In genomic region chr11:70297836-70298454, GRCm38 (mm10) we compare ENCODE assay signal across 13 mouse cellular contexts. TPM values are rescaled to one million over a fixed set of nuclear protein-coding genes. Genes with fewer than 3 reads are reported as not detected.
DNase-seq lines count a peak whose midpoint lies in the region; ATAC-seq lines count a peak whose summit lies in the region.
"Had no signal": no experiment of that assay in that cellular context is flagged by ENCODE, and none has a peak within 500 bp of the region (broad histone marks: within the 10 kb centered on the region; RNA-seq: fewer than 3 reads in every experiment).

No protein-coding gene starts in this region.

- no peak overlapping the region for H3K4me2 ChIP-seq in heart, embryonic 14.5 days (ENCODE audit: low read length)
- no peak overlapping the region for H3K4me2 ChIP-seq in hindbrain, embryonic 13.5 days

- H3K4me1 ChIP-seq in heart, embryonic 14.5 days (ENCODE audit: control insufficient read depth in 2 of 2, insufficient read depth in 2 of 2, low read length in 2 of 2): peaks cover 2 to 3% of the 10 kb centered on the region in 2 experiments; a peak in 1 of 4 replicates
- no peaks in the 10 kb centered on the region for H3K4me1 ChIP-seq in hindbrain, embryonic 13.5 days (replicated peaks)
- H3K4me1 ChIP-seq: hindbrain, embryonic 10.5 days had no signal

- no peaks in the 10 kb centered on the region for H3K36me3 ChIP-seq in heart, embryonic 14.5 days (ENCODE audit: control insufficient read depth, insufficient read depth, low read length)
- H3K36me3 ChIP-seq in hindbrain, embryonic 13.5 days: no peaks in the 10 kb centered on the region
- H3K36me3 ChIP-seq: hindbrain, embryonic 10.5 days had no signal

- no peak for ATAC-seq in heart, embryonic 14.5 days (ENCODE audit: insufficient number of reproducible peaks, insufficient read depth, low FRiP score, low read depth)
- ATAC-seq in CD4-positive, CD25-positive, alpha-beta regulatory T cell, adult 4 months: peak; percentile 61
- no peak for ATAC-seq in hindbrain, embryonic 13.5 days (ENCODE audit: low FRiP score)

- intact Hi-C loops in left cerebral cortex, postnatal 10 days (cut with DNase I): no loop called here

- DNase-seq in heart, adult 8-10 months (ENCODE audit: low spot score): no peak
- peak; percentile 15 to 16 for DNase-seq in kidney, postnatal 36 days
- DNase-seq in naive thymus-derived CD4-positive, alpha-beta T cell, adult 2 months (ENCODE audit: low read depth): peak; percentile 72
- no peak for DNase-seq in layer of hippocampus, adult 9-11 months
- no peak for DNase-seq in left cerebral cortex, postnatal 10 days (ENCODE audit: extremely low spot score in 1 of 2, low spot score in 2 of 2)
- DNase-seq: cerebellum, postnatal 10 days had no signal

- H3K27me3 ChIP-seq in heart, embryonic 14.5 days (ENCODE audit: control insufficient read depth, insufficient read depth, low read length): no peaks in the 10 kb centered on the region
- H3K27me3 ChIP-seq in hindbrain, embryonic 13.5 days: no peaks in the 10 kb centered on the region

- 42% methylated on average over 12 of the region's 12 CpGs for WGBS in heart, embryonic 14.5 days
- 74% methylated on average over 12 of the region's 12 CpGs for WGBS in hindbrain, embryonic 13.5 days

- H3K9ac ChIP-seq in heart, embryonic 14.5 days (ENCODE audit: low read length): no peak overlapping the region
- H3K9ac ChIP-seq in hindbrain, embryonic 13.5 days: no peak overlapping the region

- H3K9me3 ChIP-seq in heart, embryonic 14.5 days (ENCODE audit: control insufficient read depth, low read length): peaks cover 4% of the 10 kb centered on the region; the same call in 1 of the 2 replicates
- H3K9me3 ChIP-seq in hindbrain, embryonic 13.5 days: no peaks in the 10 kb centered on the region; the same call in 1 of the 2 replicates

- peak overlapping the region; percentile 48 to 59 for H3K27ac ChIP-seq in heart, embryonic 14.5 days (replicated peaks in 1 of 2; ENCODE audit: control insufficient read depth in 1 of 2, insufficient read depth in 1 of 2, low read depth in 2 of 2, low read length in 2 of 2)
- no peak overlapping the region for H3K27ac ChIP-seq in hindbrain, embryonic 13.5 days
- H3K27ac ChIP-seq: hindbrain, embryonic 10.5 days had no signal

- H3K4me3 ChIP-seq in heart, embryonic 14.5 days (ENCODE audit: control insufficient read depth in 1 of 2, insufficient read depth in 1 of 2, low read depth in 1 of 2, low read length in 2 of 2): no peak overlapping the region
- no peak overlapping the region for H3K4me3 ChIP-seq in hindbrain, embryonic 13.5 days
- H3K4me3 ChIP-seq: hindbrain, embryonic 10.5 days had no signal

RNA-seq across cellular contexts. Expression of gene Alox12e, which starts 24.5 kb away (rescaled TPM):
- polyA plus RNA-seq in heart, embryonic 14.5 days (2014; fragmentation: Nextera tagmentation; extraction: Ambion mirVana): not detected in 2 replicates
- not detected for total RNA-seq in heart, adult 8-10 months (2022)
- not detected for polyA plus RNA-seq in CD4-positive, CD25-positive, alpha-beta regulatory T cell, adult 4 months (2017; shearing (Covaris generic))
- not detected in 2 replicates for polyA plus RNA-seq in hindbrain, embryonic 13.5 days (2015; fragmentation: Nextera tagmentation; extraction: Ambion mirVana)
- total RNA-seq in left cerebral cortex, postnatal 10 days (2021): under 1 TPM; 0.20 to 0.45 TPM
- total RNA-seq: adrenal gland, adult 18-20 months had no signal
- polyA plus RNA-seq: hindbrain, embryonic 10.5 days; limb, embryonic 11.5 days had no signal

RNA-seq across cellular contexts. Expression of gene Alox12, which starts 42.8 kb away (rescaled TPM):
- polyA plus RNA-seq in heart, embryonic 14.5 days (2014; fragmentation: Nextera tagmentation; extraction: Ambion mirVana): 3.0 TPM in 2 replicates
- total RNA-seq in heart, adult 8-10 months (2022): 1 to 10 TPM; 2.6 to 4.0 (median 3.1) TPM
- polyA plus RNA-seq in CD4-positive, CD25-positive, alpha-beta regulatory T cell, adult 4 months (2017; shearing (Covaris generic)): under 1 TPM in 1 of 2 experiments, not detected in 1; 0.31 TPM
- polyA plus RNA-seq in hindbrain, embryonic 13.5 days (2015; fragmentation: Nextera tagmentation; extraction: Ambion mirVana): 2.1 and 2.8 TPM in 2 replicates
- under 1 TPM; 0.32 to 0.41 TPM for total RNA-seq in left cerebral cortex, postnatal 10 days (2021)
- total RNA-seq: CH12.LX had no signal

RNA-seq across cellular contexts. Expression of gene Alox15, which starts 53.9 kb away (rescaled TPM):
- 0.13 TPM in 1 of 2 replicates, not detected in the other for polyA plus RNA-seq in heart, embryonic 14.5 days (2014; fragmentation: Nextera tagmentation; extraction: Ambion mirVana)
- 10 to 100 TPM in 1 of 4 experiments, 1 to 10 TPM in 1, under 1 TPM in 2; 0.25 to 79.7 (median 1.2) TPM for total RNA-seq in heart, adult 8-10 months (2022)
- polyA plus RNA-seq in CD4-positive, CD25-positive, alpha-beta regulatory T cell, adult 4 months (2017; shearing (Covaris generic)): not detected
- 0.10 TPM in 1 of 2 replicates, not detected in the other for polyA plus RNA-seq in hindbrain, embryonic 13.5 days (2015; fragmentation: Nextera tagmentation; extraction: Ambion mirVana)
- total RNA-seq in left cerebral cortex, postnatal 10 days (2021): not detected
- total RNA-seq: CH12.LX had no signal

RNA-seq across cellular contexts. Expression of gene Rnasek, which starts 58.3 kb away (rescaled TPM):
- polyA plus RNA-seq in heart, embryonic 14.5 days (2014; fragmentation: Nextera tagmentation; extraction: Ambion mirVana): 219 and 240 TPM in 2 replicates
- total RNA-seq in heart, adult 8-10 months (2022): 100 to 1,000 TPM in 2 of 4 experiments, 10 to 100 TPM in 2; 91.2 to 119 (median 96.3) TPM
- polyA plus RNA-seq in CD4-positive, CD25-positive, alpha-beta regulatory T cell, adult 4 months (2017; shearing (Covaris generic)): 100 to 1,000 TPM; 218 TPM
- polyA plus RNA-seq in hindbrain, embryonic 13.5 days (2015; fragmentation: Nextera tagmentation; extraction: Ambion mirVana): 340 and 342 TPM in 2 replicates
- total RNA-seq in left cerebral cortex, postnatal 10 days (2021): 100 to 1,000 TPM; 279 to 285 TPM

RNA-seq across cellular contexts. Expression of gene Gm21988, which starts 58.3 kb away (rescaled TPM):
- polyA plus RNA-seq in heart, embryonic 14.5 days (2014; fragmentation: Nextera tagmentation; extraction: Ambion mirVana): 10.1 and 12.2 TPM in 2 replicates
- total RNA-seq in heart, adult 8-10 months (2022): 1 to 10 TPM; 1.2 to 2.7 (median 2.4) TPM
- 1 to 10 TPM; 3.3 to 5.3 TPM for polyA plus RNA-seq in CD4-positive, CD25-positive, alpha-beta regulatory T cell, adult 4 months (2017; shearing (Covaris generic))
- 12.4 and 14.7 TPM in 2 replicates for polyA plus RNA-seq in hindbrain, embryonic 13.5 days (2015; fragmentation: Nextera tagmentation; extraction: Ambion mirVana)
- 1 to 10 TPM; 6.0 to 8.7 TPM for total RNA-seq in left cerebral cortex, postnatal 10 days (2021)

Comparison
In these comparisons a context has a peak if more than half of its experiments do, and no peak if none do; other contexts are left out.
1. DNase-seq: peak in kidney, postnatal 36 days (2 of 2) and naive thymus-derived CD4-positive, alpha-beta T cell, adult 2 months (single experiment); none in heart, adult 8-10 months (single experiment), layer of hippocampus, adult 9-11 months (single experiment) and left cerebral cortex, postnatal 10 days (0 of 2).